Mouse (Mus musculus) left cerebral cortex, adult 8-10 months (tissue): ENCODE measurements at regions not wholly inside any gene's neighbourhood (a gene's known extent, or its start where the extent isn't known, plus 50 kb on each side); places are given as distances from the start of the nearest gene placed in this dataset.
"Not testable (repeated sequence)": the region's sequence is repeated elsewhere in the genome, so short reads cannot be mapped to it uniquely, and the experiment has no call there.

ENCODE experiments used
- DNase-seq, 2 experiments: peaks; one replicate each; pipeline ENCODE4 v3.0.0; 2022; ENCODE audit warnings: low spot score in 2 of 2

DNA sequence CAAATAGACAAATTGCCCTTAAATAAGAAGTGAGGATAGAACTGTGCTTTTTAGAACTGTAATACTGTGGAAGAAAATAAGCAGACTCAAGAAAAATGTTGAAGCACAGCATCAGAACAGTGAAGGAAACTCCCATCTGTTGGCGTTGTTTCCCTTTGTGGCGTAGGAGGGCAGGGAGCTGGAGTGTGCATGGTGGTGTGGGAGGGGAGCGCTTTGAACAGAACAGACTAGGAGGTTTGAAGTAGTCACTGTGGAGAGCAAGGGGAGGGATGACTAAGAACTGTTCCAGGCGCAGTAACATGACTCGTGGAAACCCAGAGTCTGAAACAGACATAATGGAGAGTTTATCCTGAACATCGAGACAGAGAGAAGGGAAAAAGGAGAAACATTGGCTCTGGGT lies 469.7 kb downstream of the Lmo7 start:
- DNase-seq, result peak; percentile 22 to 89

- DNase-seq, result no peak
These were observed 461.0 kb downstream of the Lmo7 start for GRCm38 (mm10) chr14:102190786-102191185.

DNA sequence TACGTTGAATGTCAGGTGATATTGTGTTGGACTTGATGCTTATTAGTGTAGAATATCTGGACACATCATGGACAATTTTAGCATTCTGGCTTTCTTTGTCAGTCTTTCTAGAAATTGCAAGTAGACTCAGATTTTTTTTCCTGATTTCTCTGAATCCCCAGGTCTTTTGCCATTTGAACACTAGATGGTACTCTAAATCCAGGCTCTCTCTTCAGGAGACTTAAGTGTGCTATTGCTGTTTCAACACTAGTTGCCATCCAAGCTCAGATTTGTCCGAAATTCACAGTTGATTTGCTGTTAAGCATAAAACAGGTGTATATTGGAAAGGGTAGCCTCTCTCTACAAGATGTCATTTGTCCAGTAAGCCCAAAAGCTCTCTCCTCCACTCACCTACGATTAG lies 451.5 kb downstream of the Lmo7 start:
- DNase-seq, result no peak

DNA sequence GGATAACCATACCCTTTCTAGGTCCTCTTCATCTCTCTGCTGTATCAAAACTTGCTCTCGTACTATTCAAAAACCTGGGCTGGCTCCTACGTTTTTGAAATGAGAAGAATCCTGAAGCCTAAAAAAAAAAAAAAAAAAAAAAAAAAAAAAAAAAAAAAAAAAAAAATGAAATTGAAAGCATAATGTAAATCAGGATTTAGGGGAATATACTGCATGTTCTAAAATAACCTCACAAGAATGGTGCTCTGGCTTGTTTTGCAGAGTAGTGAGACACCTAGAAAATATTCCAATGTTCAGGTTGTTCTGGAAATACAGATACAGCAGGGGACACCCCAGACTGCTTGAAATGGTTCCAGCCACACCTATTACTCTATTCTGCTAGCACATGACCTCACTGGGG lies 442.0 kb downstream of the Lmo7 start:
- no peak for DNase-seq

DNA sequence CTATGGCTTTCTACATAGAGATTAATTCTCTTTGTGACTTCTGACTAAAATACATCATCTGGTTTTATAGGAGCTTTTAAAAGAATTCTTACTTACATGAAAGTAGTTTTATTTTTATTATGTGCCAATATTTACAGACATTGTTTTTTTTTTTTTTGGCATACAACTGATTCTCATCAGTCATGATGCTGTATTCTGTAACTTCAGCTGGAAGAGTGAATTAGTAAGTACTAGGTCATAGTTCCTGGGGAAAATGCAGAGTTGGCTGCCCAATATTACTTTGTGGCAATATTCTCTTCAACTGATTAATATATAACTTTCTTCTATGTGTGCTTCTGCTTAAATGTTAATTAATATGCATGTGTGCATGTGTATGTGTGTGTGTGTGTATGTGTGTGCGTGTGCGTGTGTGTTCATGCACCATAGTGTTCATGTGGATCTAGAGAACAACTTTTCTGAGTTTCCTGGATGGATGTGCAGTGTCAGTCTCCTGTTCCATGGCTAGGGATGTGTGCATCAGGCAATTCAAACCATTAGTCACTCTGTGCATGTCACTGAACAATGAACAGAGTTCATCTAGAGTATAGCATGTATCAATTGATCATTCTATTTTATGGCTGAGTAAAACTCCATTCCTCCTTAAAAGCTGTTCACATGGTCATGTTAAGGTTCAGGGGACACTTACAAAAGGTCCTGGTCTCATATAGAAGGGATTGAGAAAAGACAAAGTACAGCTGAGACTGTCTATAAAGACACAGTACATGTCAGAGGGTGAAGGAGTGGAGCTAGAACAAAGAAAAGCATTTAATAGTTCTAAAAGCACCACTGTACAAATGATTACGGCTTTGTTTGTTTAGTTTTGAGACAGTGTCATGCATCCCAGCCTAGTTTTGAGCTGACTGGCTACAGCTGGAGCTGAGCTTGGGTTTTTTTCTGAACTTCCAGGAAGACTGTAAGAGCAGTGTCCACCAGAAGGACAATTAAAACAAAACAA lies 431.8 kb downstream of the Lmo7 start:
- DNase-seq, result no peak

GRCm38 (mm10) chr14:102150410-102150809 lies 420.7 kb downstream of the Lmo7 start:
- not testable (repeated sequence) for DNase-seq

- DNase-seq, result no peak
These were observed 413.0 kb downstream of the Lmo7 start for GRCm38 (mm10) chr14:102142720-102143119.

GRCm38 (mm10) chr14:102138936-102139335 lies 409.2 kb downstream of the Lmo7 start:
- DNase-seq, result no peak

DNA sequence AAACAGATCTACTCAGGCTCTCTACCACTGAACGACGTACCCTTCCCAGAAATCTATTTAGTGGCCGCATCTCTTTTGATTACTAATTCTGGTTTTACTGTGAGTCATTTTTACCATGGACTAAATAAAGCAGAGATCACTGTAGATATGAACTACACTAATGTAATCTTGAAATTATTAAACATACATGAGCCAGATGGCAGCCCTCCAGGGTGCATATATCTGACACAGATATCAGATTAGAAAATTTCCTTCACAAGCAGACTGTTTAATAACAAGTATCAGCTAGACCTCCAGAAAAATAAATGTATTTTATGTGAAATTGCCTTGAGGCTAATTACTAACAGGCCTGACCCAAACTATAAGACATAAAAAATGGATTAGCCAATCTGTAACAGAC lies 388.4 kb downstream of the Lmo7 start:
- no peak for DNase-seq

GRCm38 (mm10) chr14:102106165-102106564 lies 376.4 kb downstream of the Lmo7 start:
- peak in 1 of 2 experiments; percentile 8 for DNase-seq

GRCm38 (mm10) chr14:102094105-102094504 lies 364.3 kb downstream of the Lmo7 start:
- DNase-seq, result no peak

- DNase-seq, result no peak
These were observed 362.8 kb downstream of the Lmo7 start for GRCm38 (mm10) chr14:102092557-102092956.

DNA sequence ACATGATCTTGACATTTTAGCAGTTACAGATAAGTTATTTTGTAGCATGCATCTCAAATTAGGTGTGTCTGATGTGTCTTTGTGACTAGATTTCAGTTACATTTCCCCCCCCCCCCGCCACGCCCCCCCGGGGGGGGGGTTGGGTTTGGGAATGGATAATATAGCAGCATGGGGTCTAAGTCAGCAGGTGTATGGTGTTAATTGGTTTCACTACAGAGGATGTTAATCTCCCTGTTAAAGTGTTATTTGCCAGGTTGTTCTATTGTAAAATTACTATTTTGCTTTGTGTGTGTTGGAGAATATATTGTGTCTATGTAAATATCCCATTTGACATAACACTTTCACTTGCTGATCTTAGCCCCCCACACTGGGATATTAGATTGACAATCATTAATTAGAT lies 319.2 kb downstream of the Lmo7 start:
- DNase-seq, result no peak

- DNase-seq, result no peak
These were observed 318.7 kb downstream of the Lmo7 start for GRCm38 (mm10) chr14:102048485-102048884.

DNA sequence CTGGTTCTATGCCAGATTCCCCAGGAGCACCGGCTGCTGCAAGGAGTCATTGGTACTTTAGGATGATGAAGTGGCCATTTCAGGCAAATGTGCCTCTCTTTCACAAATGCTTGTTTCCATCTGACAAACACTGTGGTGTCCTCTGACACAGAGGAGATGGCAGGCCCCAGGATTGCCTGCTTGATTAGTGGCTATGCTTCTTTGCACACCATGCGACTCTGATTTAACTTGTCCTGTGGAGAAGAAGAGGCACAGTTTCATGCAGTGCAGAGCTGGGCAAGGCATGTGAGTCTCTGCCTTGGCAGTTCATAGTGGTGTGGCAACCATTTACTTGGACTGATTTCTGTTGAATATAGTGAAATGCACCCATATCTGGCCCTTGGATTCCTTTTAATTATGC lies 308.4 kb downstream of the Lmo7 start:
- no peak for DNase-seq

GRCm38 (mm10) chr14:102037487-102037886 lies 307.7 kb downstream of the Lmo7 start:
- DNase-seq, result no peak

GRCm38 (mm10) chr14:102031047-102031903 lies 301.5 kb downstream of the Lmo7 start:
- DNase-seq, result no peak

GRCm38 (mm10) chr14:102024646-102025045 lies 294.9 kb downstream of the Lmo7 start:
- DNase-seq, result no peak

GRCm38 (mm10) chr14:102020161-102020605 lies 290.4 kb downstream of the Lmo7 start:
- DNase-seq, result no peak

GRCm38 (mm10) chr14:102019320-102019719 lies 289.6 kb downstream of the Lmo7 start:
- no peak for DNase-seq

DNA sequence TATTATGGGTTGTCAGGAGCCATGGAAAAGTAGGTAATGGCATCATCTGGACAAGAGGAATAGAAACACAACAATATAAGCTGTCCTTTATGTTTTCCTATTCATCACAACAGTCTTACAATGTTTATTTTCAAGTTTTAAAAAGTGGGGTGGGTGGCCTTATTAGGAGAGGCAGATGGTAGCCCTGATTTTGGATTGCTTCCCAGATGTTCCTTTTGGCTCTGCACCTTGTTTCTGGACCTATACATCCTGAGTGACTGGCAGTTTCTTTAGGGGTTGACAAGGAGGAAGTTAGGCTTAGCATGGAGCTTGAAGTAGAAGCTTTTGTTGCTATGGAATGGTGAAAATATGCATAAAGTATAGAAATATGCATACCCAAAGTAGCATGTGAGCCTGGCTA lies 286.8 kb downstream of the Lmo7 start:
- DNase-seq, result no peak

DNA sequence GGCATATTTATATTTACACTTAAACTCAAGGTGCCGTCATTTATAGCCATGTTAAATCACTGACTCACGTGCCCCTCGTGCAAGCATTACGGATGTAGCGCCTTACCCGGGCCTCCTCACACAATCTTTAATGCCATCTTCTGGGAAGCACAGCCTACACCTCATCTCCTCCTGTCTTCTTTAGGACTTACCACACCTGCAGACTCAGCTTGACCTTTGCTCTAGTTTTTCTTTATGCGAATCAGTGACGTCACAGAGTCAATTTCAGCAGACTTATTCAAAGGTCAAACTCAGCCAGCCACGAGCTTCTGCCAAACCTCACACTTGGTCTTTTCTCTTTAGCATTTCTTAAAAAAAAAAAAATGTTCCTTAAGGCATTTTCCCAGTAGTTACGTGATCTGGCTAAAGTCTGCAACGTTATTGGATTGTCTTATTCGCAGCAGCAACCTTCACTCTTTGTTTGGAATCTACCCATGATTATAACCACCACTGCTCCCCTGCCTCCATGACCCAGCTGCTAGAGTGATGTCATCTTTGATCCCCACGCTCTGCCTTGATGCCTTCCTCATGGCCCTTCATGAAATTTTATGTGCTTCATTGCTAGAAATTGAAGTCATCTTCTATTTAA lies 285.3 kb downstream of the Lmo7 start:
- no peak for DNase-seq
